Mouse (Mus musculus) layer of hippocampus, postnatal 14 days (tissue): ENCODE results near the gene Mmachc. TPM values are rescaled to one million over a fixed set of nuclear protein-coding genes. Genes with fewer than 3 reads are reported as not detected.

Experiments
- DNase-seq, 2 experiments: peaks; one replicate each; pipeline ENCODE4 v3.0.0; 2021 to 2022; ENCODE audit warnings: low spot score in 2 of 2, mixed read lengths in 1 of 2
- total RNA-seq, 2 experiments: library from RNA; stranded (reverse); gene quantifications; 2 replicates each; pipeline ENCODE4 v1.2.3; 2021

Mmachc gene
- total RNA-seq, 2 experiments from 2014 or later, result 16.0 to 19.0 TPM

GRCm38 (mm10) chr4:116653228-116653627 lies 55.0 kb downstream of the Mmachc start:
- no peak for DNase-seq

Other genes starting within 250 kb of the Mmachc start
- 100 to 1,000 TPM; 100 to 104 TPM for gene Mast2, start 244.2 kb downstream of the Mmachc start, total RNA-seq
- gene Ipp, start 200.9 kb downstream of the Mmachc start, total RNA-seq, result 10 to 100 TPM; 20.1 to 20.7 TPM
- gene Tmem69, start 152.5 kb downstream of the Mmachc start, total RNA-seq, result 10 to 100 TPM; 10.3 to 11.1 TPM
- gene Gpbp1l1, start 150.7 kb downstream of the Mmachc start, total RNA-seq, result 10 to 100 TPM; 28.4 to 35.5 TPM
- 1 to 10 TPM; 3.4 to 5.7 TPM for gene Ccdc17, start 111.8 kb downstream of the Mmachc start, total RNA-seq
- 10 to 100 TPM; 44.4 to 50.5 TPM for gene Nasp, start 80.5 kb downstream of the Mmachc start, total RNA-seq
- gene Akr1a1, start 56.7 kb downstream of the Mmachc start, total RNA-seq, result 100 to 1,000 TPM; 474 to 484 TPM
- gene Prdx1, start 22.9 kb downstream of the Mmachc start, total RNA-seq, result 100 to 1,000 TPM; 185 to 195 TPM
- 1 to 10 TPM; 2.9 to 4.5 TPM for gene Ccdc163, start 103 bp upstream of the Mmachc start, total RNA-seq
- gene Tesk2, start 12.5 kb upstream of the Mmachc start, total RNA-seq, result 1 to 10 TPM; 5.2 to 5.4 TPM
- gene Toe1, start 99.2 kb upstream of the Mmachc start, total RNA-seq, result 10 to 100 TPM; 12.2 to 13.8 TPM
- gene Mutyh, start 99.3 kb upstream of the Mmachc start, total RNA-seq, result 1 to 10 TPM; 2.6 to 3.4 TPM
- 1 to 10 TPM; 3.3 to 3.7 TPM for gene Hpdl, start 113.3 kb upstream of the Mmachc start, total RNA-seq
- gene Zswim5, start 169.0 kb upstream of the Mmachc start, total RNA-seq, result 10 to 100 TPM; 12.2 to 15.8 TPM